Mouse (Mus musculus): ENCODE results near the gene Xylb. TPM values are rescaled to one million over a fixed set of nuclear protein-coding genes. Genes with fewer than 3 reads are reported as not detected.

The Xylb gene
- polyA plus RNA-seq, 2 experiments: 5.2 to 8.9 TPM

- Histone ChIP-seq H3K36me3 (ENCODE audit: control insufficient read depth, insufficient read depth, low read length) (peaks cover 9% of the 10 kb centered on the region), H3K9ac (ENCODE audit: low read depth, low read length, severe bottlenecking) (no peak overlapping the region), H3K9me3 (ENCODE audit: control insufficient read depth, low read length) (no peaks in the 10 kb centered on the region), H3K4me3 (replicated peaks; ENCODE audit: low read length) (no peak overlapping the region), H3K4me1 (ENCODE audit: control insufficient read depth, insufficient read depth, low read length) (peaks cover 20% of the 10 kb centered on the region), H3K27me3 (ENCODE audit: control insufficient read depth, insufficient read depth, low read length) (no peaks in the 10 kb centered on the region), H3K4me2 (replicated peaks; ENCODE audit: low read depth, low read length, severe bottlenecking) (no peak overlapping the region), H3K27ac (replicated peaks; ENCODE audit: low read depth, low read length) (no peak overlapping the region)
- 86% methylated on average over 14 of the region's 14 CpGs for WGBS
- no peak for TF ChIP-seq POLR2A (IDR thresholded peaks at IDR 0.05; ENCODE audit: borderline replicate concordance, extremely low read depth, insufficient read depth, insufficient read length)
- ATAC-seq (ENCODE audit: low FRiP score, low read depth) (no peak), DNase-seq (ENCODE audit: low spot score) (no peak)
These were observed 19.3 kb upstream of the Xylb start for GRCm38 (mm10) chr9:119337842-119338241.

GRCm38 (mm10) chr9:119338350-119338749 is 18.8 kb upstream of the Xylb start:
- no peak for TF ChIP-seq POLR2A (IDR thresholded peaks at IDR 0.05; ENCODE audit: borderline replicate concordance, extremely low read depth, insufficient read depth, insufficient read length)
- no peak for DNase-seq (ENCODE audit: low spot score)
- Histone ChIP-seq H3K4me1 (ENCODE audit: control insufficient read depth, insufficient read depth, low read length) (peaks cover 20% of the 10 kb centered on the region), H3K27ac (replicated peaks; ENCODE audit: low read depth, low read length) (no peak overlapping the region), H3K9ac (ENCODE audit: low read depth, low read length, severe bottlenecking) (no peak overlapping the region), H3K4me3 (replicated peaks; ENCODE audit: low read length) (no peak overlapping the region), H3K4me2 (replicated peaks; ENCODE audit: low read depth, low read length, severe bottlenecking) (no peak overlapping the region), H3K27me3 (ENCODE audit: control insufficient read depth, insufficient read depth, low read length) (no peaks in the 10 kb centered on the region), H3K36me3 (ENCODE audit: control insufficient read depth, insufficient read depth, low read length) (peaks cover 13% of the 10 kb centered on the region), H3K9me3 (ENCODE audit: control insufficient read depth, low read length) (no peaks in the 10 kb centered on the region)
- ATAC-seq (ENCODE audit: low FRiP score, low read depth): no peak
- 96% methylated on average over 3 of the region's 3 CpGs for WGBS

GRCm38 (mm10) chr9:119339106-119339505 is 18.1 kb upstream of the Xylb start:
- Histone ChIP-seq H3K9ac (ENCODE audit: low read depth, low read length, severe bottlenecking) (peak overlapping the region; percentile 73), H3K27me3 (ENCODE audit: control insufficient read depth, insufficient read depth, low read length) (no peaks in the 10 kb centered on the region)
- TF ChIP-seq POLR2A (IDR thresholded peaks at IDR 0.05; ENCODE audit: borderline replicate concordance, extremely low read depth, insufficient read depth, insufficient read length): no peak

GRCm38 (mm10) chr9:119339558-119340211 is 17.5 kb upstream of the Xylb start, which contains the start of gene Acaa1a:
Gene Acaa1a (plus strand): TSS chr9:119339676.
- no peak for ATAC-seq (ENCODE audit: low FRiP score, low read depth)
- no peak for TF ChIP-seq POLR2A (IDR thresholded peaks at IDR 0.05; ENCODE audit: borderline replicate concordance, extremely low read depth, insufficient read depth, insufficient read length)
- H3K27ac ChIP-seq (replicated peaks; ENCODE audit: low read depth, low read length): peak within 1 kb of the TSS; percentile 82
- peak within 1 kb of the TSS; percentile 75 for H3K4me2 ChIP-seq (replicated peaks; ENCODE audit: low read depth, low read length, severe bottlenecking)
- H3K4me3 ChIP-seq (replicated peaks; ENCODE audit: low read length): peak within 1 kb of the TSS; percentile 68
- no peaks in the 10 kb centered on the region for H3K9me3 ChIP-seq (ENCODE audit: control insufficient read depth, low read length)
- peak within 1 kb of the TSS; percentile 73 for H3K9ac ChIP-seq (ENCODE audit: low read depth, low read length, severe bottlenecking)
- WGBS: under 1% methylated on average over 37 of the region's 43 CpGs
- H3K36me3 ChIP-seq (ENCODE audit: control insufficient read depth, insufficient read depth, low read length): peaks cover 24% of the 10 kb centered on the region
- peaks cover 20% of the 10 kb centered on the region for H3K4me1 ChIP-seq (ENCODE audit: control insufficient read depth, insufficient read depth, low read length)
- no peaks in the 10 kb centered on the region for H3K27me3 ChIP-seq (ENCODE audit: control insufficient read depth, insufficient read depth, low read length)
- peak; percentile 52 for DNase-seq (ENCODE audit: low spot score)

More at GRCm38 (mm10) chr9:119339106-119339505, 18.1 kb upstream of the Xylb start:
- DNase-seq (ENCODE audit: low spot score) (no peak), ATAC-seq (ENCODE audit: low FRiP score, low read depth) (no peak)
- peak overlapping the region; percentile 75 for H3K4me2 ChIP-seq (replicated peaks; ENCODE audit: low read depth, low read length, severe bottlenecking)
- peaks cover 20% of the 10 kb centered on the region for H3K4me1 ChIP-seq (ENCODE audit: control insufficient read depth, insufficient read depth, low read length)
- 48% methylated on average over 7 of the region's 7 CpGs for WGBS
- H3K27ac ChIP-seq (replicated peaks; ENCODE audit: low read depth, low read length): no peak overlapping the region
- H3K4me3 ChIP-seq (replicated peaks; ENCODE audit: low read length): peak overlapping the region; percentile 68
- peaks cover 20% of the 10 kb centered on the region for H3K36me3 ChIP-seq (ENCODE audit: control insufficient read depth, insufficient read depth, low read length)
- H3K9me3 ChIP-seq (ENCODE audit: control insufficient read depth, low read length): no peaks in the 10 kb centered on the region

- DNase-seq (ENCODE audit: low spot score): no peak
- no peak for TF ChIP-seq POLR2A (IDR thresholded peaks at IDR 0.05; ENCODE audit: borderline replicate concordance, extremely low read depth, insufficient read depth, insufficient read length)
- Histone ChIP-seq H3K9me3 (ENCODE audit: control insufficient read depth, low read length) (no peaks in the 10 kb centered on the region), H3K27ac (replicated peaks; ENCODE audit: low read depth, low read length) (peak overlapping the region; percentile 82), H3K36me3 (ENCODE audit: control insufficient read depth, insufficient read depth, low read length) (peaks cover 29% of the 10 kb centered on the region), H3K4me1 (ENCODE audit: control insufficient read depth, insufficient read depth, low read length) (peaks cover 20% of the 10 kb centered on the region), H3K27me3 (ENCODE audit: control insufficient read depth, insufficient read depth, low read length) (no peaks in the 10 kb centered on the region), H3K4me3 (replicated peaks; ENCODE audit: low read length) (peak overlapping the region; percentile 68), H3K9ac (ENCODE audit: low read depth, low read length, severe bottlenecking) (peak overlapping the region; percentile 73), H3K4me2 (replicated peaks; ENCODE audit: low read depth, low read length, severe bottlenecking) (peak overlapping the region; percentile 75)
- 5% methylated on average over 8 of the region's 8 CpGs for WGBS
- ATAC-seq (ENCODE audit: low FRiP score, low read depth): no peak
These were observed 17.0 kb upstream of the Xylb start for GRCm38 (mm10) chr9:119340212-119340580.

Data from limb, embryonic 14.5 days (tissue).